20 mouse cellular contexts compared by ENCODE assay signal in genomic region chr1:86349696-86350095, GRCm38 (mm10). TPM values are rescaled to one million over a fixed set of nuclear protein-coding genes. Genes with fewer than 3 reads are reported as not detected.
A peak's percentile ranks its signal among the peaks of the same experiment; 100 is the strongest.
DNase-seq lines count a peak whose midpoint lies in the region; ATAC-seq and TF ChIP-seq lines count a peak whose summit lies in the region.
"Had no signal": no experiment of that assay in that cellular context is flagged by ENCODE, and none has a peak within 500 bp of the region (broad histone marks: within the 10 kb centered on the region; RNA-seq: fewer than 3 reads in every experiment).

No protein-coding gene starts in this region.

- H3K36me3 ChIP-seq in intestine, postnatal 0 days (ENCODE audit: control insufficient read depth, insufficient read depth): peaks cover 62% of the 10 kb centered on the region
- H3K36me3 ChIP-seq in intestine, embryonic 15.5 days: peaks cover 37% of the 10 kb centered on the region

- no peak overlapping the region for H3K9ac ChIP-seq in intestine, postnatal 0 days (ENCODE audit: low read depth, low read length)
- no peak overlapping the region for H3K9ac ChIP-seq in intestine, embryonic 15.5 days
- H3K9ac ChIP-seq: embryonic facial prominence, embryonic 13.5 days; forebrain, embryonic 13.5 days; hindbrain, embryonic 12.5 days had no signal

- H3K4me3 ChIP-seq in intestine, postnatal 0 days (ENCODE audit: low read depth, low read length): no peak overlapping the region
- no peak overlapping the region for H3K4me3 ChIP-seq in intestine, embryonic 15.5 days (replicated peaks)
- H3K4me3 ChIP-seq: embryonic facial prominence, embryonic 13.5 days; forebrain, embryonic 13.5 days; gastrocnemius, adult 2 months; hindbrain, embryonic 12.5 days had no signal

- no peaks in the 10 kb centered on the region for H3K27me3 ChIP-seq in intestine, postnatal 0 days (replicated peaks; ENCODE audit: control insufficient read depth, insufficient read depth, low read length)
- no peaks in the 10 kb centered on the region for H3K27me3 ChIP-seq in intestine, embryonic 15.5 days (replicated peaks)
- H3K27me3 ChIP-seq: embryonic facial prominence, embryonic 13.5 days; forebrain, embryonic 13.5 days; hindbrain, embryonic 12.5 days had no signal

- H3K4me2 ChIP-seq in intestine, postnatal 0 days (replicated peaks; ENCODE audit: low read depth): no peak overlapping the region
- no peak overlapping the region for H3K4me2 ChIP-seq in intestine, embryonic 15.5 days (replicated peaks)
- H3K4me2 ChIP-seq: embryonic facial prominence, embryonic 13.5 days; forebrain, embryonic 13.5 days; hindbrain, embryonic 12.5 days had no signal

- no peaks in the 10 kb centered on the region for H3K9me3 ChIP-seq in intestine, postnatal 0 days (ENCODE audit: control insufficient read depth)
- no peaks in the 10 kb centered on the region for H3K9me3 ChIP-seq in intestine, embryonic 15.5 days
- H3K9me3 ChIP-seq: embryonic facial prominence, embryonic 13.5 days; forebrain, embryonic 13.5 days; hindbrain, embryonic 12.5 days had no signal

- ATAC-seq in intestine, postnatal 0 days: no peak
- no peak for ATAC-seq in intestine, embryonic 15.5 days
- ATAC-seq: hindbrain, embryonic 16.5 days had no signal

- 85% methylated on average over 1 of the region's 1 CpGs for WGBS in intestine, postnatal 0 days
- WGBS in intestine, embryonic 15.5 days: 94% methylated on average over 1 of the region's 1 CpGs

- H3K27ac ChIP-seq in intestine, postnatal 0 days (ENCODE audit: low read depth, low read length): peak overlapping the region; percentile 15; the same call in 1 of the 2 replicates
- H3K27ac ChIP-seq in intestine, embryonic 15.5 days: no peak overlapping the region
- H3K27ac ChIP-seq: embryonic facial prominence, embryonic 13.5 days; forebrain, embryonic 13.5 days; gastrocnemius, adult 2 months; hindbrain, embryonic 12.5 days had no signal

- H3K4me1 ChIP-seq in intestine, postnatal 0 days (replicated peaks; ENCODE audit: control insufficient read depth, insufficient read depth, low read length): no peaks in the 10 kb centered on the region
- H3K4me1 ChIP-seq in intestine, embryonic 15.5 days (replicated peaks): no peaks in the 10 kb centered on the region
- H3K4me1 ChIP-seq: embryonic facial prominence, embryonic 13.5 days; forebrain, embryonic 13.5 days; hindbrain, embryonic 12.5 days had no signal

- DNase-seq in adrenal gland, postnatal 14 days: peak; percentile 29
- no peak for DNase-seq in adrenal gland, postnatal 36 days
- DNase-seq in 416B (ENCODE audit: low read depth) (peak; percentile 34), NIH3T3 (ENCODE audit: low read depth) (peak; percentile 49)
- DNase-seq in urinary bladder, postnatal 10 days (ENCODE audit: low spot score): no peak
- no peak for DNase-seq in Muller cell, postnatal 12 days (ENCODE audit: inconsistent ontology term)
- DNase-seq: cerebellum, adult 11-12 months; cerebellum, adult 9-10 months; cerebellum, postnatal 25 days; gastrocnemius, adult 2 months; gastrocnemius, postnatal 36 days; heart, postnatal 10 days; heart, postnatal 4 days; kidney, adult 2 months had no signal

- no peak for TF ChIP-seq CTCF in intestine, postnatal 0 days (IDR thresholded peaks at IDR 0.05; ENCODE audit: low read depth)

RNA-seq across cellular contexts. Expression of gene Ncl, which starts 9.5 kb away (rescaled TPM):
- total RNA-seq in adrenal gland, postnatal 14 days (2021): 330 and 396 TPM in 2 replicates
- total RNA-seq in adrenal gland, postnatal 36 days (2021): 100 to 1,000 TPM; 222 to 234 TPM
- 172 and 188 TPM in 2 replicates for polyA plus RNA-seq in intestine, postnatal 0 days (2015; fragmentation: Nextera tagmentation; extraction: Ambion mirVana)
- 424 and 451 TPM in 2 replicates for polyA plus RNA-seq in intestine, embryonic 15.5 days (2015; fragmentation: Nextera tagmentation; extraction: Ambion mirVana)

RNA-seq across cellular contexts. Expression of gene B3gnt7, which starts 47.1 kb away (rescaled TPM):
- total RNA-seq in adrenal gland, postnatal 14 days (2021): 0.19 and 0.56 TPM in 2 replicates
- under 1 TPM; 0.13 to 0.17 TPM for total RNA-seq in adrenal gland, postnatal 36 days (2021)
- polyA plus RNA-seq in intestine, postnatal 0 days (2015; fragmentation: Nextera tagmentation; extraction: Ambion mirVana): 3.2 and 3.4 TPM in 2 replicates
- 6.6 and 7.2 TPM in 2 replicates for polyA plus RNA-seq in intestine, embryonic 15.5 days (2015; fragmentation: Nextera tagmentation; extraction: Ambion mirVana)
- total RNA-seq: gastrocnemius, adult 2 months; gastrocnemius, postnatal 36 days had no signal

Comparison
In these comparisons a context has a peak if more than half of its experiments do, and no peak if none do; other contexts are left out.
1. DNase-seq: peak in adrenal gland, postnatal 14 days (single experiment), 416B (single experiment) and NIH3T3 (single experiment); none in adrenal gland, postnatal 36 days (0 of 2), urinary bladder, postnatal 10 days (single experiment) and Muller cell, postnatal 12 days (single experiment).